Mouse (Mus musculus) mesoderm, embryonic 11.5 days (tissue): ENCODE data around the gene Reln.

Experiments
- DNase-seq: peaks from one replicate; pipeline ENCODE4 v3.0.0-alpha.2; 2012; ENCODE audit warnings: low read depth, low spot score

Gene Reln

GRCm38 (mm10) chr5:22307853-22308252, 36.6 kb downstream of the Reln start:
- DNase-seq: no peak

- no peak for DNase-seq
These were observed 37.4 kb downstream of the Reln start for GRCm38 (mm10) chr5:22307072-22307471.

- DNase-seq: peak; percentile 15
These were observed 40.8 kb downstream of the Reln start for GRCm38 (mm10) chr5:22303709-22304108.

GRCm38 (mm10) chr5:22302309-22302708, 42.2 kb downstream of the Reln start:
- DNase-seq: no peak

- no peak for DNase-seq
These were observed 43.7 kb downstream of the Reln start for GRCm38 (mm10) chr5:22300788-22301187.

- no peak for DNase-seq
These were observed 44.5 kb downstream of the Reln start for GRCm38 (mm10) chr5:22300046-22300445.

GRCm38 (mm10) chr5:22295161-22295560, 49.3 kb downstream of the Reln start:
- DNase-seq: no peak

- no peak for DNase-seq
These were observed 53.1 kb downstream of the Reln start for GRCm38 (mm10) chr5:22291409-22291808.

GRCm38 (mm10) chr5:22285396-22285795, 59.1 kb downstream of the Reln start:
- no peak for DNase-seq

- no peak for DNase-seq
These were observed 62.3 kb downstream of the Reln start for GRCm38 (mm10) chr5:22282141-22282665.

- DNase-seq: no peak
These were observed 63.9 kb downstream of the Reln start for GRCm38 (mm10) chr5:22280534-22281164.

GRCm38 (mm10) chr5:22279201-22279600, 65.3 kb downstream of the Reln start:
- DNase-seq: no peak

- no peak for DNase-seq
These were observed 70.4 kb downstream of the Reln start for GRCm38 (mm10) chr5:22274134-22274533.

GRCm38 (mm10) chr5:22266489-22267301, 77.8 kb downstream of the Reln start:
- DNase-seq: no peak

- no peak for DNase-seq
These were observed 82.1 kb downstream of the Reln start for GRCm38 (mm10) chr5:22262351-22262765.

GRCm38 (mm10) chr5:22255346-22255745, 89.2 kb downstream of the Reln start:
- DNase-seq: no peak

- DNase-seq: no peak
These were observed 90.6 kb downstream of the Reln start for GRCm38 (mm10) chr5:22253910-22254309.

- no peak for DNase-seq
These were observed 91.2 kb downstream of the Reln start for GRCm38 (mm10) chr5:22253318-22253717.

GRCm38 (mm10) chr5:22247850-22248249, 96.7 kb downstream of the Reln start:
- no peak for DNase-seq

GRCm38 (mm10) chr5:22245056-22245455, 99.4 kb downstream of the Reln start:
- no peak for DNase-seq

GRCm38 (mm10) chr5:22243538-22243937, 101.0 kb downstream of the Reln start:
- DNase-seq: no peak

- peak; percentile 21 for DNase-seq
These were observed 102.9 kb downstream of the Reln start for GRCm38 (mm10) chr5:22241560-22241959.

GRCm38 (mm10) chr5:22236801-22237200, 107.7 kb downstream of the Reln start:
- peak; percentile 64 for DNase-seq
